Mouse (Mus musculus) myocyte (in vitro differentiated cells): ENCODE data around the gene Arrb1.

Experiments used
- E2F4 ChIP-seq: IDR thresholded peaks from one replicate; pipeline ENCODE4 v1.6.1; 2011; ENCODE audit warnings: mild to moderate bottlenecking, control low read depth, moderate library complexity; ENCODE audit not compliant: insufficient read depth
- MAX ChIP-seq: IDR thresholded peaks from one replicate; pipeline ENCODE4 v1.6.1; 2011; ENCODE audit warnings: low read depth, mild to moderate bottlenecking, control low read depth
- MYOD1 ChIP-seq, 3 experiments: IDR thresholded peaks; one replicate each; pipeline ENCODE4 v1.6.1; 2011; ENCODE audit warnings: control low read depth in 2 of 3, low read depth in 2 of 3, mild to moderate bottlenecking in 2 of 3, moderate library complexity in 1 of 3; ENCODE audit not compliant: insufficient read length in 2 of 3, control insufficient read depth in 1 of 3
- POLR2AphosphoS2 ChIP-seq: IDR thresholded peaks from one replicate; pipeline ENCODE4 v1.6.1; 2011; ENCODE audit warnings: low read depth, control low read depth; ENCODE audit not compliant: insufficient read length
- REST ChIP-seq: IDR thresholded peaks from one replicate; pipeline ENCODE4 v1.6.1; 2011; ENCODE audit warnings: mild to moderate bottlenecking, control low read depth, moderate library complexity; ENCODE audit not compliant: insufficient read depth, insufficient read length
- USF1 ChIP-seq: IDR thresholded peaks from one replicate; pipeline ENCODE4 v1.6.1; 2011; ENCODE audit warnings: low read depth, mild to moderate bottlenecking, control low read depth, moderate library complexity

DNA sequence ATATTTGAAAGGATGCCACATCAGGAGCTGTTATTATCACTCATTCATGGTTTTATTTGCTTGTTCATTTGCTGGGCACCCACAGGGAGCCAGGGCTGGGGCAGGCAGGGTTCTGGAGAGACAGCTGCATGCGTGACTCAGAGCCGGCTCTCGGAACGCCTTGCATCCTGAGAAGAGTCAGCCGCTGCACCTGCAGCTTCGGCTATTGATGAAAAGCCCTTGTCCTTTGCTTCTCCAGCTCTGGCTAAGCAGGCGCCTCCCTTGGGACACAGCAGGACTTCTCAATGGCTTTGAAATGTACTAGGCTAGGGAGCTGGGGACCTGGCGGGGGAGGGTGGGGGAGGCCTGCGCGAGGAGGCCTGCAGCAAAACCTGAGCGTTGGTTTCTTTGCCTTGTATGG, 23.8 kb downstream of the Arrb1 start:
- no peak for TF ChIP-seq REST
- TF ChIP-seq USF1 = no peak
- TF ChIP-seq MYOD1 (IDR thresholded peaks at IDR 0.05; ENCODE audit: control insufficient read depth in 1 of 3, insufficient read length in 2 of 3, low read depth in 2 of 3) = no peak
- TF ChIP-seq POLR2AphosphoS2 = no peak
- no peak for TF ChIP-seq E2F4
- no peak for TF ChIP-seq MAX
